Mouse (Mus musculus) inflammation-experienced regulatory T-cells, adult 6 months (primary cell): Measurements from ENCODE around the gene Rnf212. TPM values are rescaled to one million over a fixed set of nuclear protein-coding genes. Genes with fewer than 3 reads are reported as not detected.

Experiments
- ATAC-seq: one replicate; pipeline ENCODE4 v1.8.0; 2017
- polyA plus RNA-seq, 3 experiments: library from polyadenylated mRNA; unstranded; fragments of 100-300 nt; shearing (Covaris generic); gene quantifications; one replicate each; pipeline ENCODE4 v1.2.1; 2017

Gene Rnf212
- polyA plus RNA-seq, 3 experiments from 2014 or later: not detected

DNA sequence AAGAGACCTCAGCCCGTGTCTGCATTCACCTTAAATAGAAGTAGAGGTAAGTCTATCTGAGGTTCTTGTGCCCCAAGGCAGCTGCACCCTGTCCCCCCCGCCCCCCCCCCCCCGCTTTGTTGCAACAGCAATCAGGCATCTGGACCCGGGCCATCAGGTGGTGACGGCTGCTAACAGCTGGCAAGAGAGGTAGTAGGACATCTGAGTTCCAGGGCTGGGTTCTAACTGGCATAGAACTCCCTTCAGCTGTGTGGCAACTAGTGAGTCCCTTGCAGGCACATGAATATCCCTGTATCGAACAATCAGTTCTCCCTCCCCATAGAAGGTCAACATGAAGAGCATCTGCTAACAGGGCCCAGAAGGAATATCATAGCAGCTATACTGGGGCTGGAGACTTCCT is 62.8 kb downstream of the Rnf212 start:
- no peak for ATAC-seq

DNA sequence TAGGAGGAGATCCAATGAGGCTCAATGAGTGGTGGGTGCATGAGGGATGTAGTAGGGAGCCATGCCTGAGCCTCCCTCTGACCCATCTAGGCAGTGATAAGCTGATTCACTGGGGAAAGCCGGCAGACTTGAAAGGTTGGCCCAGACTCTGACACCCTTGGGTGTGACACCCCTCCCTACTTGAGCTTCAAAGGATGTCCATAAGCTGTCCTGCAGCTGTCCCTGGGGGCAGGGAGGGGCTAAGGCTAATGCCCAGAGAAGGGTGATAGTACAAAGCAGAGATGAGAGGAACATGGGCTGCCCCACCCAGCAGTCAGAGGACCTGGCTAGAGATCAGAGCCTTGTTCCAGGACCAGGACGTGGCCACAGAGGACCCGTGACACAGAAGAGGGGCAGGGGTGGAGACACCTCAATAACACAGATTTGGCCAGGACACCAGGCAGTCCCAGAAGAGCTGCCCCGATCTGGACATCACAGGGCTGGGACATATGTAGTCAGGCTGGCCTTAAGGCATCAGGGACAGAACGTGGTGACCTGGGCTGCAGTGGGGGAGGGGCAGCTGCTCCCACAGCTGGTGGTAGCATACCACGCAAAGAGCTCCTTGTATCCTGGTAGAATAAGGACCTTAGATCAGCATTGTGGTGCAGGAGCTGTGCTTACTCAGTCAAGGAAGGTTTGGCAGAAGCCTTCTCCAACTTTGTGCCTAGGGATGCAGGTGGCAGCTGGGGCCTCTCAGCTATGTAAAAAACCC is 65.6 kb downstream of the Rnf212 start:
- ATAC-seq: no peak

DNA sequence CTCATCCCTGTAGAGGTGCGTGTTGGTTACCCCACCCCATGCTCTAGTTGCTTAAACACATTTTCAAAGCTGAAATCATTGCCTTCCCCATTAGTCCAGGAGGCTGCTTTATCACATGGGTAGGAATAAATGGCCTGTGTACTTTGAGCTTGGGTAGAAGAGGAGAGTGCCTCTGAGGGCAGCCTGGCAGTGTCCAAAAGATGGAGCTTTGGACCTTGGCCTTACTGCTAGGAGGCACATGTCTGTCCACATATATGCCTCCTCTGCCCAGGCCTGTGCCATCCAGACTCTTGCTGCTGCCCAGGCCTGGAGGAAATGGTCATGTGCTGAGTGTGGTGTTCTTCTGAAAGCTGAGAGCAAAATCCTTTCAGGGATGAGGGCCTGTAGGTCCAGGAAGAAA is 66.4 kb downstream of the Rnf212 start:
- ATAC-seq: no peak

DNA sequence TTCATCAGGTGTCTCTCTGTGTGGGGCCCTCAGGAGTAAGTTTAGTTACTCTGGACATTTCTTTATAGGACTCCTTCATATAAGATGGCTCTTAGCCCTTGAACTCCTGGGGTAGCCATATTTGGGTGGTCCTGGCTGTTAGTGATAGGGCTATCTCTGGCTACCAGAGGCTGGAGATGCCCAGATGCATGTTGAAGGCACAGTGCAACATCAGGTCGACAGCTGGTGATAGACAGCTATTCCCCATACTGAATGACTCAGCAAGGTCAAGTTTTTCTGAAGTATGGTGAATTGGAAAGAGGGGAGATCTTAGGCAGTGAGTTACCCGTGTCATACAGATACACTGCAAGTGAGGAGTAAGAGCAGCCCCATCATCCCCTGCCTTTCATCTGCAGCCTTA is 67.0 kb downstream of the Rnf212 start:
- ATAC-seq: no peak

DNA sequence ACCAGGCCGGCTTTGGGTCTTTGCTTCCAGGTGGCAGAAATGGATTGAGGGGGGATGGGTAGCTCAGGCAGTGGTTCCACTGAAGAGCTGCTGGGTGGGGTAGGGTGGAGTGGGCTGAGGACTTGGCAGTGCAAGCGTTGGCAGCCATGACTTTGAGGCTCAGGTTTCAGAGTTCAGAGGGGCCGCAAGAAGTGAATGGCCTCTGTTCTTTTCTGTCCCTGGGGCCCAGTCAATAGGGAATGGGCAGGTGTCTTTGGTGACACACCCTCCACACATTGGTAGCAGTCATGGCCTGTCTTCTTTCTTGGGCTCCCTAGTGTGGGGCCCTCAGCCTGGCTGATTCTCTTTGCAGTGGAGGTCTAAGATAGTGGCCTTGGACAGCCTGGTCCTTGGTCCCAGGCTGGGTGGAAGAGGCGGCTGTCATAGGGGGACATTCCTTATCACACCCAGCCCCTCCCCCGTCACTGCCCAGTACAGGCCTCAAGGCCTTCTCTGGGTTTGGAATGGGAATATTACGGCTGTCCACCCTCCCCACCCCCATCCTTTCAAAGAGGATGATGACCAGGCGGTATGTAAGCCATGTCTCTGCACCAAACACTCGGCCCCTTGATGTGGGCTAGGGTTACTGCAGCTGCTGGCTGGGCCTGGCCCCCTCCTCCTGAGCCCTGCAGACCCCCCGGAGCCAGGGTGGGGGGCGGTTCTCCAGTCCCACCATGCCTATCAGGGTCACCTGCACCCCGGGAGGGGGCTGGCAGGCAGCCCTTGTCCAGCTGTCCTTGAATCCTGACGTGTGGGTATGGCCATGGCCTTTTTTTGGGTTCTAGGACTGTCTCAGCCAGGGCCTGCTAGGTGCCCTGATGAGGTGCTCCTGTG is 70.8 kb downstream of the Rnf212 start:
- ATAC-seq: no peak

DNA sequence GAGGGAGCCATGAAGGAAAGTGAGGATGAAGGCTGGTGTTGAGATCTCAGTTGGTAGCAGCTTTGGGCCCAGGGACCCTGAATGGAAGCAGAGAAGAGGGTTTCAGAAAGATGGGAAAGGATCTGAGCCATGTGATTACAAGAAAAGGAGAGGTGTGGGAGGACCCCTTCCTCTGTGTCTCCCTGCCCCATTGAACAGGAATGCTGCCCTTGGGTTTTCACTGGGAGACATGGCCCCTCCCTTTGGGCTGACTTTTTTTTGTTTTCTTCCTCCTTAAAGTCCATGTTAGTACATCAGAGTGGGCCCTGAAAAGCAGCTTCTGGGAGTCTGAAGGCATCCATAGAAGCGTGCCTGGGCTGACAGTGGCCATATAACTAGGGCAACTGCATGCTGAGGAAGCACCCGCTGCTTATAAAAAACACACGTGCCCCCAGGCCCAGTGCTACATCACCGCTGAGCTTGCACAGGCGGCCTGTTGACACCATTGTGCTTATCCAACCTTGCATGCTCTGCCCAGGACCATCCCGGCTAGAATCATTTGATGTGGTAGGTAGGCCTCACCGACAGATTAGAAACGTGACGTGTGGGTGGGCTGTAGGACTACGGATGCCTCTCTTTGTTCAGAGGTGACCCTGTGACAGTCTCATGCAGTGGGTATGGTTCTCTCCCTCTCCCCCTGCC is 73.3 kb downstream of the Rnf212 start:
- no peak for ATAC-seq

DNA sequence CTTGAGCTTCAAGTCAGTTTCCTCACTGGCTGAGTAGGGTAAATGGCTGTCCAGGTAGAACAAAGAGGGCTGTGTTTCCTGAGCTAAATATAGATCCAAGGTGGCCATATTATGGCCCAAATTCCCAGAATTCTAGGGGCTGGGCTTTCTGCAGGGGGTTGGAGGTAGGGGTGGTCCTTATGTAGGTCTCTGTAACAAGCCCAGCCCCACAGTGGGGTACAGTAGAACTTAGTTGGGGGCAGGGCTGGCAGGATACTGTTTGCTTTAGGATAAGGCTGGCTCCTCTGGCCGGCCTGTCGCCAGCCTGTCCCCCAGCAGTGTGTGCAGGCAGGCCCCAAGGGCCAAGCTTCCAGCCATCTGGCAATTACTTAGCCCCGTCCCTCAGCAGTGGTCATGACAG is 74.4 kb downstream of the Rnf212 start:
- no peak for ATAC-seq

DNA sequence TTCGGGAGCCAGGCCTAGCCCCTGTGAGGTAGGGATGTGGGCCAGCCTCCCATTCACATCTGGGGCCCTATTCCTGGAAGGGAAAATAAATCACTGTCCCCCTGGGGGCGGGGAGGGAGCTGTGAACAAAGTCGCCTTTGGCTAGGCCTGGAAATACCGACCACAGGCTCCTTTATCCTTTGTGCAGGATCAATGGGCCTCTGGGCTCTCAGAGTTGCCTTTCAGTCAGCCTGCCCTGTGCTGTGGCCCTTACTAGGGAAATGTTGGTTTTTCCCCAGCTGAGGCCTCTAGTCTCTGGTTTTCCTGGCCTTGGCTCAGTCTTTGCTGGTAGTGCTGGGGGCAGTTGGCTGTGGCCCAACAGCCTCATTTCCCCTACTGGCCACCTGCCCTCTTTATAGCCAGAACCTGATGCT is 77.4 kb downstream of the Rnf212 start:
- no peak for ATAC-seq

DNA sequence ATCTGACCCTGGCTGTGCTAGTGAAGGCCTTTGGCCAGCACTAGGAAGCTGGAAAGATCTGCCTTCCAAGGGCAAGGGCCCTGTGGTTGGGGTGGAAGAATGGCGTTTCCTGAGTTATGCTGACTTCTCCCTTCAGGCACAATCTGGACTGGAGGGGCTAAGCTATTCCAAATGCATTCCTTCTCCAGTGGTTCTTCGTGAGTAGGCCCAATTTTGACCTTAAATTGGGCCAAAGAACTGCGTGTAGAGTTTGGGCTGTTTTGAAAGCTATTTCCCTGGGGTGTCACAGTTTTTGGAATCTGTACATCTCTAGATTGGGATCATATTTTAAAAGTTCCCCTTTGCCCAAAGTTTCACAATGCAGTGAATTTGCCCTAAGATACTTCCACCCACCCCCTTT is 78.2 kb downstream of the Rnf212 start:
- no peak for ATAC-seq

DNA sequence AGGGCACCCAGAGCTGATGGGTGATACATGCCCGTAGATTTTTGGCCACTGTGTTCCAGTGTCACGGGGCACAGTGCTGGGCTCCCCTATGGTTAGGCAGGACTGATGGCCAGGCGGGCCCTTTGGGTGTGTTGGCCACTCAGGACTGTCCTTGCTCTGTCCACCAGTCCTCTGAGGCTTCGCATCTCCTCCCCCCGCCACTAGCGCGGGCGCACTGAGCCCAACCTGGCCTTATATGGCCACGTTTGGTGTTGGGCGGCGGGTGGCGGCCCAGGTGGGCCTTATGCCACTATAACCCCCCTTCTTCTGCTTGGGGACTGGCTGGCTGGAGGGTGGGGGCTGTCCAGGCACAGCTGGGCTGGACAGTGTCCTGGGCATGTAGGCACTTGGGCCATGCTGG is 78.9 kb downstream of the Rnf212 start:
- no peak for ATAC-seq

DNA sequence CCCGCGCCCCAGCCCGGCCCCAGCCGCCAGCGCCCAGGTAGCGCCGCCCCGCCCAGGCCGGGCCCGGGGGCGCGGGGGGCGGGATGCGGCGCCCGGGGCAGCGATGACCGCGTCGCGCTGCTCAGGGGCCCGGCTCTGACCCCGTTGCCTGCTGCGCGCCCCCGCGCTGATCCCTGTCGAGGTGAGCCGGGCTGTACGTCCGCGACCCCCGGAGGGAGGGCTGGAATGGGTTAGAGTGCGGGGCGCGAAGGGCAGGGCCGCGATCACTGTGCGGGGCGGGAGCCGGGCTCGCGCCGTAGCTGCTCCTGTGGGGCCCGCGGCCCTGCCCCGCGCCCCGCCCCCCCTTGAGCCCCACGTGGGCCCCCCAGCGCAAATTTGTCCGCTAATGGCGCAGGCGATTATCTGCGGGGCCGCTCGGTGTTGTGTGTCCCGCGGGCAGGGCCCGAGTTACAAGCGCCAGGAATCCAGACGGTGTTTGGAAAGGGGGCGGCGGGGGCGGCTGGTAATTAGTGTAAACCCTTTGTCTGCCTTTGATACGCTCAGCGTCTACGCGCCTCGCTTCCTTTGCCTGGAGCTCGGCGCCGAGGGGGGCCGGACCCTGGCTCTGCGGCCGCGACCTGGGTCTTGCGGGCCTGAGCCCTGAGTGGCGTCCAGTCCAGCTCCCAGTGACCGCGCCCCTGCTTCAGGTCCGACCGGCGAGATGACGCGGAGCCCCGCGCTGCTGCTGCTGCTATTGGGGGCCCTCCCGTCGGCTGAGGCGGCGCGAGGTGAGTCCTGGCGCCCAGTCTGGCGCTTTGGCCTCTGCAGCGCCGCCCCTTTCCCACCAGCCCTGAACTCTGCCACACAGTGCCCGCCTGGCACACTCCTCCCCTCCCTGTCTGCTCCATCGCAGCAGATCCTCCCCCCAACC is 80.2 kb downstream of the Rnf212 start:
- no peak for ATAC-seq

DNA sequence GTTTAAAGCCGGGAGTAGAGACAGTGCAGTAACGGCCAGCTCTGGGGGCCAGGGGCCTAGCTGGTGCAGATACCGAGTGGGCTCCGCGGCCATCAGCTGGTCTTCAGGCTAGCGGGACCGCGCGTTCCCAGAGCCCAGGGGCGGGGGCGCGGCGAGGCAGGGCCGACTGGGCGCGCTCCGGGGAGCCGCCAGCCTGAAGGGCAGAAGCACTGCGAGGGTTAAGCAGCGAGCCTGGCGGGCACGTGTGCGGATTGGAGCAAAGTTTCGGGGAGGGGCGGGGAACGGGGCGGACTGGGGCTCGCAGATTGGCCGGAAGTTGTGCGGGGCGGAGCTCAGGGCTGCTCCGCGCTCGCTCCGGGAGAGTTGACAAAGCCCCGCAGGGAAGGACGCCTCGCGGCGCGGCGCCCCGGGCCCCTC is 80.9 kb downstream of the Rnf212 start:
- ATAC-seq: peak; percentile 89

DNA sequence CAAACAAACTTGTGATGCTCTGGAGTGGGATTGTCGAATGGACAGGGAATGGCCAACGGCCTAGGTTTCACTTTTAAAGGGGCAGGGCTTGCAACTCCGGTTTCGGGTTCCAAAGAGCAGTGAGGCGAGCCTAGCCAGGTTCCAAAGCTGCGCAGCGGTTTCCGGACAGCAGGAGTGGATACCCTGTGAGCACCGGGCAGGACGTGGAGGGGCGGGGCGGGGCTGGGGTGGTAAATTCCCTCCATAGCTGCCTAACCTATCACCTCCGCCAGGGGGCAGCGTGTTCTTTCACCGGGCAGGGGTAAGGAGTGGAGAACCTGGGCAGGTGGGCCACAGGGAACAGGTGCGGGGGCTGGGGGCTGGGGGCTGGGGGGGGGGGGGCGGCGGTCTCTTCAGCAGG is 82.5 kb downstream of the Rnf212 start, which contains the start of gene Fgfrl1:
Gene Fgfrl1 (plus strand): TSS at position 112 of the 400 bp plus-strand sequence.
- peak; percentile 52 for ATAC-seq

DNA sequence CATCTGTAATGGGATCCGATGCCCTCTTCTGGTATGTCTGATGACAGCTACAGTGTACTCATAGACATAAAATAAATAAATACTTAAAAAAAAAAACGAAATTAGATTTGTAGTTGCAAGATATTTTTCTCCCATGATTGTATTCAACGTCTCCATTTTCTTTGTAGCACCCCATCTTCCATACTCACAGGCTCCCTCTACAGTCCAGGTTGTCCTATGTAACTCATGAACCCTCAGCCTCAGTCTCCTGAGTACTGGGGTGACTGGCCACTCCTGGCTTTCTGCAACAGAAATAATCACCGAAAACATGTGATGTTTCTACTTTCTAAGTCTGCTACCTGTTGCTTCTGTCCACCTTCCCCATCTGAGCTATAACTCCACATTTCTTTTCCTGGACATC is 83.6 kb downstream of the Rnf212 start:
- ATAC-seq: no peak

DNA sequence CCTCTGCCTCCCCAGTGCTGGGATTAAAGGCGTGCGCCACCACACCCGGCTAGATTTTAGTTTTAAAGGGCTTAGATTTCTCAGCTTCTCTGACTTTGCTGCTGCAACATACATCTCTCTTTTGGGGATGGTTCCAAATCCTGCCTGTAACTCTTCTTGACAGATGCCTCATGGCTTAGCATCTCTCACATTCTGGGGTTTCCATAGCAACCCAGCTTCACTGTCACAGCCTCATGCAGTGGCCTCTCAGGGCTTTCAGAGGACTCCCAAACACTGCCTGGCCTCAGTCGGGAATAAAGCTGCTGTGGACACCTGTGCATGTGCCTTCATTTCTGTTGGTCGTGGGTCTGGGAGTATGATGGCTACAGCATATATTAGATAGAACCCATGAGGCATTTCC is 85.7 kb downstream of the Rnf212 start:
- no peak for ATAC-seq

DNA sequence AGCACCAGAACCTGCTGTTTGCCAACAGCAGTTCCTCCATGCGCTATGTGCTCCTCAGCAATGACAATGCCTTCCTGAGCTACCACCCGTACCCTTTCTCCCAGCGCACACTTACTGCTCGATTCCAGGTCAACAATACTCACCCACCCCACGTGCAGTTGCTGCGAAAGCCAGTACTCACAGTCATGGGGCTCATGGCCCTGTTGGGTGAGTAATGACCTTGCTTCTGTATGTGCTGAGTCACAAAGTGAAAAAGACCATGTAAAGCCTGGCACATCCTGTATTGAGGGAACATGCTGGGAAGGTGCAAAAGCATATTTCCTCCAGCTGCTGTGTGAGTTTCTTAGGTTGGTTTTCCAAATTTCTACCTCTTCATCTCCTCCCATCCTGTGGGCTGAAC is 93.9 kb downstream of the Rnf212 start:
- ATAC-seq: no peak

DNA sequence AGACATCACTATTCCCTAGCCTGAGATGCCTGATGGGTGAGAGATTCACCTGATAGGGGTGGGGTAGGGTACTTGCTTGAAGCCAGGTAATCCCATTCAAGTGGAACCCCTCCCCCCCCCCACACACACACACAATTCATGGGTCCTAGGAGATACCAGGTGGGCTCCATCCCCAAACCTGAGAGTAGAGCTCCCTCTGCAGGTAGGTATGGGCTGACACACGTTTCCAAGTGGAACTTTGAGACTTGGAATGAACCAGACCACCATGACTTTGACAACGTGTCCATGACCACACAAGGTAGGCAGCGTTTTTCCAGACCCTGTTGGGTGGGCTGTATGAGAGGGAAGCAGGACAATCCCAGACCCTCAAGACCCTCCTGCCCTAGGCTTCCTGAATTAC is 94.9 kb downstream of the Rnf212 start:
- no peak for ATAC-seq

Other genes starting within 250 kb of the Rnf212 start
- not detected for gene Cplx1, start 225.0 kb downstream of the Rnf212 start, polyA plus RNA-seq
- gene Gak, start 145.2 kb downstream of the Rnf212 start, polyA plus RNA-seq: 10 to 100 TPM; 59.8 to 74.7 (median 70.1) TPM
- 10 to 100 TPM; 26.7 to 40.8 (median 39.5) TPM for gene Tmem175, start 145.2 kb downstream of the Rnf212 start, polyA plus RNA-seq
- gene Idua, start 114.7 kb downstream of the Rnf212 start, polyA plus RNA-seq: 10 to 100 TPM; 13.1 to 17.8 (median 13.5) TPM
- 1 to 10 TPM; 2.1 to 7.7 (median 4.7) TPM for gene Dgkq, start 105.3 kb downstream of the Rnf212 start, polyA plus RNA-seq
- gene Slc26a1, start 99.4 kb downstream of the Rnf212 start, polyA plus RNA-seq: under 1 TPM in 2 of 3 experiments, not detected in 1; 0.16 to 0.78 TPM
- under 1 TPM in 1 of 3 experiments, not detected in 2; 0.32 TPM for gene Fgfrl1, start 82.6 kb downstream of the Rnf212 start, polyA plus RNA-seq
- not detected for gene Tmed11, start 20.4 kb upstream of the Rnf212 start, polyA plus RNA-seq
- not detected for gene Vmn2r8, start 33.9 kb upstream of the Rnf212 start, polyA plus RNA-seq
- under 1 TPM in 1 of 3 experiments, not detected in 2; 0.13 TPM for gene Vmn2r9, start 77.6 kb upstream of the Rnf212 start, polyA plus RNA-seq
- gene Vmn2r10, start 231.5 kb upstream of the Rnf212 start, polyA plus RNA-seq: not detected